Mouse (Mus musculus) bone marrow macrophage, adult 2 months (primary cell): ENCODE results near the gene Washc2.

ENCODE experiments used
- CTCF ChIP-seq: IDR thresholded peaks from 2 replicates; pipeline ENCODE4 v1.5.1; 2012; ENCODE audit warnings: low read depth, mild to moderate bottlenecking, low read length, moderate library complexity
- POLR2A ChIP-seq: IDR thresholded peaks from 2 replicates; pipeline ENCODE4 v1.6.1; 2012; ENCODE audit warnings: mild to moderate bottlenecking, low read depth, low read length, borderline replicate concordance

DNA sequence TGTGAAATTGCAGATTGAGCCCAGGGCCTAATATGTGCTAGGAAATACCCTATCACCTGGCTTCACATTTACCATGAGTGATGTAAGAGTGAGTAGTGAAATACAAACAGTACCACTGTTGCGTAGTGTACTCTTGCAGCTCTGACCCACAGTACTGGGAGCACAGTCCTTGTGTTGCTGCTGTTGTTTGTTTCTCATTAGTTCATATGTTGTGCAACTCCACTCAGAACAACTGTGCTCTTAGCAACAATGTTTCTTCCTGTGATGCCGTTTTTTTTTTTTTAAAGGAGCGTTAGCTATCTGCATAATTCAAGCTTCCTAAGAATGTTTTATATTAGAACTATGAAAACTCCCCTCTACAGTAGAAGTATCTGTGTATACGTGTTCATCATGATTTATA, 57.8 kb downstream of the Washc2 start:
- TF ChIP-seq POLR2A, result no peak
- TF ChIP-seq CTCF, result no peak
